Mouse (Mus musculus) megakaryocyte, adult 5-6 weeks (primary cell): ENCODE results near the gene Hmgcs2. TPM values are rescaled to one million over a fixed set of nuclear protein-coding genes. Genes with fewer than 3 reads are reported as not detected.

Source experiments
- ATAC-seq: 2 replicates; pipeline ENCODE4 v1.8.0; 2016; ENCODE audit warnings: mild to moderate bottlenecking, inconsistent platforms; ENCODE audit not compliant: poor library complexity, severe bottlenecking
- total RNA-seq, 2 experiments: library from RNA; stranded (forward) in 1 of 2; stranded (reverse) in 1 of 2; fragments of 153-499, 151-499 nt in 1 of 2; fragments of 221-1000, 200-1000 nt in 1 of 2; gene quantifications; 2 replicates each; pipeline versions ENCODE4 v1.2.3 to v1.2.4; 2015 to 2017

The Hmgcs2 gene
- total RNA-seq, 2 experiments from 2014 or later = 0.11 TPM; not detected in 1

GRCm38 (mm10) chr3:98273623-98274398, 6.4 kb upstream of the Hmgcs2 start:
- ATAC-seq = no peak

GRCm38 (mm10) chr3:98279682-98280081, 553 bp upstream of the Hmgcs2 start:
- ATAC-seq = no peak

DNA sequence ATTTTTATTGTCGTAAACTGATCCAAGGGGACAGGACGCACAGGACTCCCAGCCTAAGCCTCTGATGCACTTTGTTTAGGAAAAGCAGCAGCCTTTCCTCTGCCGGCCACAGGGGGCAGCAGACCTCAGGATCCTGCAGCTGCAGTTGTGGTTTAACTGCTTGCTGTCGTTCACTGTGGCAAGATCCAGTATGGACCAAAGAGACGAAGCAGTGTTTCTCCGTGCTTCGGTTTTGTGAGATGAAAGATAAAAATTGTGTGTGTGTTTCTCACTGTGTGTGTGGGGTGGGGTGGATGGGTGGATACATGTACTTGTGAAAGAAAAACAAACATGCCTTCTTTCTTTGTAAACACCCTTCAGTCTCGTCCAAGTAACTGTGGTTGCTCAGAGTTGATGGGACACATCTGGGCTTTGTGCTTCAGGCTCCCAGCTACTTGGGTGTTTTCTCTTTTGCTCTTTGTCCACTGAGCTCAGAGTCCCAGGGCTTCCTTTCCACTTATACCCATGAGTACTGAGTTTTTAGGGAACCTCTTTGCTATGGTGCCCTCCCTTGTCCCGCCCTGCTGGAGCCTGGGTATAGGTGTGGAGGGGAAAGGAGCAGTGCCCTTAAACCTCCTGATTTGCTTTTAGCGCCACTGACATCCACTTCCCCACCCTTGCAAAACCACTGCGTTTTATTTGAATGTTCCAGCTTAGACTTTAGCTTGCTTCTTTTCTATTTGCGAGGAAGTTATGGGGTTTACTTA, 871 bp downstream of the Hmgcs2 start:
- peak; percentile 95 for ATAC-seq

DNA sequence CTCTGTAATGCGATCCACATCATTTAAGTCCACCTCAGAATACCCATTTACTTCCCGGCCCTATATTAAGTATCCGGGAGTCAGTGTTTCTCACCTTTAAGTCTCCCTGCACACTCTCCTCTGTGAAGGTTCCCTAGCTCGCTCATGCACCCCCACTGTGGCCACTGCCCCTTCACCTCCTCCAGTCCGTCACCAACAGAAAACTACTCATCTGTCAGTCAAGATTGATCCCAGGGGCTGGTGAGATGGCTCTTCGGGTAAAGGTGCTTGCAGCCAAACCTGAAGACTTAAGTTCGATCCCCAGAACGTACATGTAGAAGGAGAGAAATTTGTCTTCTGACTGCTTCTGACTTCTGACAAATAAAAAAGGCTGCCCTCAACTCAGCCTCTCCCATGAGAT, 2.2 kb downstream of the Hmgcs2 start:
- ATAC-seq = no peak

DNA sequence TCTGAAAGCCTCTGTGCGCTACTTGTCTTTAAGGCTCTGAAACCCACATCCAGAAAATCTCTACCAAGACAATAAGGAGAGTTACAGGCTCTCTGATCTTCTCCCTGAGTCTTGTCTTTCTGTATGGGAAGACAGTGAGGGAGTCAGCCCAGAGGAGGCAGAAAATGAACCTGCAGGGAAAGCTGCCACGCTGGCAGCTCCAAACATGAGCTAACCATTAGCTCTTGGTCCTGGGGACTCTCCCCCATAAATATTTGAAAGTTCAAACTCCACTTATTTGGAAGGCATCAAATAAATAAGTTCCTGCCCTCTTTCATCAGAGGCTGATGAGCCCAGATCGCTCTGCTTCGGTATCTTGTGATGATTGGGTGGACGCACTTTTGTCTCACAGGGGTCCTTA, 3.0 kb downstream of the Hmgcs2 start:
- ATAC-seq = no peak

DNA sequence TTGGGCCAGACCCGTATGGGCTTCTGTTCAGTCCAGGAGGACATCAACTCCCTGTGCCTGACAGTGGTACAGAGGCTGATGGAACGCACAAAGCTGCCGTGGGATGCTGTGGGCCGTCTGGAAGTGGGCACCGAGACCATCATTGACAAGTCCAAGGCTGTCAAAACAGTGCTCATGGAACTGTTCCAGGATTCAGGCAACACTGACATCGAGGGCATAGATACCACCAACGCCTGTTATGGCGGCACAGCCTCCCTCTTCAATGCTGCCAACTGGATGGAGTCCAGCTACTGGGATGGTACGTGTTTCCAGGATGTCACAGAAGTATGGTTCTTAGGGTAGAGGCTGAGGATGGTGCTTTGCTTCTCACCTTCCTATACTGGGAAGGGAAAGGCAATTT, 10.8 kb downstream of the Hmgcs2 start:
- ATAC-seq = no peak

- ATAC-seq = no peak
These were observed 15.7 kb downstream of the Hmgcs2 start for GRCm38 (mm10) chr3:98295965-98296364.

DNA sequence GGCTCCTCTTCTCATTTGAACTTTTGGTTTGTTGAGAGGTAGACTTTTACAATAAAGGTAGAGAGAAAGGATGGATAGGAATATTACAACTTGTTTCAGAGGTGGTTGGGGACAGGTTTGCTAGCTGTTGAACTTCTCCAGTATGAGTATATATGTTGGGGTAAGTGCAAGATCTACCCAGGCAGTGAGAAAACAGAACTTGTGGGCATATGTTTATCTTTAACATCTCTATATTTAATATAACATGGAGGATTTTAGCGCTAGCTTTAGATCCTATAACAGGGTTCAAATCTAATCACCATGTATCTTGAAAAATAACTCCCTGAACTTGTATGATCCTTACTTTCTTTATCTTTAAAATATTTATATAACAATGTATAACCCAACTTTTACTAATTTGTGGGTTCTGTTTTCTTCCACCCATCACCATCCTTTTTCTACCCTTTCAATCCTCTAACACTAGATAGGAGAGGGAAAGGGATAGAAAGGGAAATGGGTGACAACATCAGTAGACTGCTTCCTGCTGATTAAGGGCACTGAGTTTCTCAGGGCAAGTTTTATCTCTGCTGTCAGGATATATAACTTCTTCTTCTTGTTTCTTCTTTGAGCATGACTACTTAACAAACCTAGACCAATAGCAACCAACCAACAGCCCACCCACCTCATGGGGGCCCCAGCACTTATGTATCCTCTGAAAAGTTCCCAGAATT, 19.3 kb downstream of the Hmgcs2 start:
- ATAC-seq = no peak

GRCm38 (mm10) chr3:98300266-98300665, 20.0 kb downstream of the Hmgcs2 start:
- no peak for ATAC-seq

DNA sequence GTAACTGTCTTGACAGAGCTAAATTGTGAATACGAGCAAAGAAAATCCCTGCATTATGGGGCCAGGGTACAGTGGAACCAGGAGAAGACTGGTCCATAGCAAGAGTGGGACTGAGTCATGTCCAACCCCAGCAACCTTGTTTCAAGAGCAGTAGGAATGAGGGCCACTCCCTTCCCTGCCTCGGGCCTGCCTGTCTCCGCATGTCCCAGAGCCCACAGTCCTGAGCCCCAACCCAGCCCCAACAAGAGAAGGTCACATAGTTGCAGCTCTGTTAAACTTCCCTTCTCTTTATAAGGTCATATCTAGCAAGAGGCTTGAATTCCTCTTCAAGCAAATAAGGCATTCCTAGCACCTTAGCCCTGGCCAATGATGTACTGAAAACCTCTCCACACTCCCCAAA, 21.5 kb downstream of the Hmgcs2 start:
- no peak for ATAC-seq

DNA sequence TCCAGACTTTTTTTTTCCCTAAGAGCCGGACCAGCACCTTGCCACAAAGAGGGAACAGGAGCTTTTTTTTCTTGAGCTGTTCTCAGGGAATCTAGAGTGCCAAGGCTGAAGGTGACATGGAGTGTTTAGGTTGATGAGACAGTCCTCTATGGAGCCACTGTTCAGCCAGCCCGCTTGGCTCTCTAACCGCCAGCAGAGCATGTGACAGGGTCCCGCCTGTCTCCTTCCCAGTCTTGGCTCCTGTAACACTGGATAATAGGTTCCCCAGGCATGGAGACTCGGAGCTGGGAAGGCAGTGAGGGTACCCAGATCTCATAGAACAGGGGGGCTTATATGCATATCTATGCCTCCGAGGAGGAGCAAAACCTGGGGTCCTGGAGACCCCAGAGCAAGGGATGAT, 28.4 kb downstream of the Hmgcs2 start:
- no peak for ATAC-seq

GRCm38 (mm10) chr3:98310456-98310855, 30.2 kb downstream of the Hmgcs2 start:
- no peak for ATAC-seq

DNA sequence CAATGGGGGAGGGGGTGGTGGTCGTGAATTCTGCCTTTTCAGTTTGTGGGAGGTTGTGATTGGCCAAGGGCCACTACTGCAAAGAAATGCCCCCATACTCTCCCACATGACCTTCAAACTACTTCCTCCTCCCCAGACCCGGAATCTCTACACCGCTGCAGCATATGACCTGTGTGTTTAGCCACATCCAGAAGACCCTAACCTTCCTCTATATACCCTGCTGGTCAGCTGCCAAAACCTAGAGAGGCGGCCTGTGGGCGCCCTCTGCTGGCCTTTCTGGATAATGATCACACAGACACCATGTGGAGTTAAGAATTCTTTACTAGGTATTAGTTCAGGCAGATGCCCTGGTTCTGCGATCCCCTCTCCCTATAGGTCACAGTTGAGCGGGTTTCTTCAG, 32.6 kb downstream of the Hmgcs2 start:
- peak; percentile 64 for ATAC-seq

DNA sequence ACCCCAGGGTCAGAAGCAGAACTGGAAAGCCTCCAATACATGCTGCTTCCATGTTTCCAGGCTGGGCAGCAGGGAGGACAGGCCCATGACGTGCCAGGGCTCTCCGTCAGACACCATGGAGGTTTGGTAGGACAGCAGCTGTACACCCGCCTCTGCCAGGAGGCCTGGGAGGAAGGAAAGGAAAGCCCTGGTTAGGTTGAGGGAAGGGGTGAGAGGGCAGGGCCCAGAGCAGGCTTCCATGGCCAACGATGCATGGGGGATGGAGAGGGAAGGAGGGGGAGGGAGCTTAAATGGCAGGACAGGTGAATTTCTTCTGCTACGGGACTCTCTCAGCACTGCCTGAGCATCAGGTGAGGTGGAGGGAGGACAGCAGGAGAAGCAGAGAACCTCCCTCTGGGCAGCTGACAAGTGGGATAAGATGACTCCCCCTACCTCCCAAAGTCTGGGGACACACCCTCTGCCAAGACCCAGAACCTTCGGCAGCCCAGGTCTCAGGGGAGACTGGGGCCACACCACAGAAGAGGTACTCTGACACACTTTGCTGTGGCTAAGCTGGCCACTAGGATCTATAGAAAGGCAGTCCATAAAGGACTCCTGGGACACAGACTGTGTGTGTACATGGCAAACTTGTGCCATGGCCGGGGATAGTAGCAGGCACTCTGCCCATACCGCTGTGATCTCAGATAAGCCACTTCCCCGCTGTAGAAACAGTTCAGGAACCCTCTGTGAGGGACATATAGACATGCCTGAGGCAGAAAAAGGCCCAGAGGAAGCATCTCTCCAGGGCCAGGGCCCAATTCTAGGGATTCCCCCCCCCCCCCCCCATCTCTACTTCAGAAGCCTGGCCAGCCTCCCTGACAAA, 33.3 kb downstream of the Hmgcs2 start:
- no peak for ATAC-seq

- no peak for ATAC-seq
These were observed 34.9 kb downstream of the Hmgcs2 start for GRCm38 (mm10) chr3:98315181-98315580.

DNA sequence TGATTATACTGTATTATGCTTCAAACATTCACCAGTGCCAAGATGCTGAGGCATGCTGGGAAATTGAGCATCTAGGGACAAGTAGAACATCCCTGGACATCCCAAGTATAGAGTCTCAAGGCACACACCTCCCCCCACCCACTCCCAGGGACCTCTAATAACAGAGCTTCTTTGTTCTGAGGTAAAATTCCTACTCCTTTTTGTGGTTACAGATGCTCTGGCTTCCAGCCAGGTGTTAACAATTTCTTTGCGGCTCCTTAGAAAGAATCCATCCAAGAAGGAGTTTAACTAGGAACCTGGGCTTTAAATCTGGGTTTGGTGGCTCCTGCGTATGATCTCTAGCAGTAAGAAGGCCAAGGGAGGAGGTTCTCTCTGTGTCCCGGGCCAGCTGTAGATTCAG, 36.9 kb downstream of the Hmgcs2 start:
- ATAC-seq = no peak

- ATAC-seq = no peak
These were observed 39.0 kb downstream of the Hmgcs2 start for GRCm38 (mm10) chr3:98319190-98319589.

- no peak for ATAC-seq
These were observed 42.0 kb downstream of the Hmgcs2 start for GRCm38 (mm10) chr3:98322209-98322608.

DNA sequence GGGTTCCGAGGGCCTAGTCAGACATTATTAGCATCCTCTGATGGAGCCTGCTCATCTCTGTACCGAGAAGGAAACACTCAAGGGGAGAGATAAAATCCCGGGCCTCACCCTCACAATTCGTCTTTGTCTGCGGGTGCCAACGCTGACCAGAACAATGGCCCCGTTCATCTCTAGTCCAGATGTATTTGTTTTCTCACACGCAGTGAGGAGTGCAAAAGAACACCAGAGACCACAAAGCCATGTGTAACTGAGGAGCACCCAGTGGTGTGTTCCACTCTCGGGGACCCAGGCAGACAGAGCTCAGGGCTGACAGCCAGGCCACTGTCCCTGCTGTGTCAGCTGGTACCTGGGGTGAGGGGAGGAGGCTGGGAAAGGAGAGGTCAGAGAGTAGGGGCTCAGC, 44.0 kb downstream of the Hmgcs2 start:
- ATAC-seq = no peak

DNA sequence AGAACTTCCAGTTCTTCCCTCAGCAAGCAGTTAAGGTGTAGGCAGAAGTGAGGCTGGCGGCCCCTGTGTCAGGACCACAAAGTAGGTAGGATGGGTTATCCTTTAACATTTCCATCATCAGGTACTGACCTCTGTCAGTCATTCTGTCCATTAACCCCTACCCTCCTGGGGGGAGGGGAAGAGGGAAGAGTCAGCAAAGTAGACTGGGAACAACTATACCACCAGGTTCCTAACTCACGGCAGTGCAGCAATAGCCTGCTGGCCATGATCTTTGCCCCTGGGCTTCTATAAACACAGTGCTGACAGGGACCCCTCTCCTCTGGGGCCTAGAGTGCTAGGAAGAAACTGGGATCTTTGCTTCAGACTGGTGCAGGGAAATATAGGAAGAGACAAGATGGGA, 53.8 kb downstream of the Hmgcs2 start:
- ATAC-seq = no peak

GRCm38 (mm10) chr3:98335331-98335730, 55.1 kb downstream of the Hmgcs2 start:
- ATAC-seq = no peak
